Mouse (Mus musculus) layer of hippocampus, postnatal 14 days (tissue): Measurements from ENCODE around the gene Cdkn2aip. TPM values are rescaled to one million over a fixed set of nuclear protein-coding genes. Genes with fewer than 3 reads are reported as not detected.

ENCODE experiments used
- DNase-seq, 2 experiments: peaks; one replicate each; pipeline ENCODE4 v3.0.0; 2021 to 2022; ENCODE audit warnings: low spot score in 2 of 2, mixed read lengths in 1 of 2
- total RNA-seq, 2 experiments: library from RNA; stranded (reverse); gene quantifications; 2 replicates each; pipeline ENCODE4 v1.2.3; 2021

Gene Cdkn2aip
- total RNA-seq, 2 experiments from 2014 or later, result 12.8 to 13.6 TPM

GRCm38 (mm10) chr8:47660394-47660793 lies 53.3 kb downstream of the Cdkn2aip start:
- DNase-seq, result no peak

- DNase-seq, result no peak
Observed at GRCm38 (mm10) chr8:47659463-47659862, 54.3 kb downstream of the Cdkn2aip start.

Other genes starting within 250 kb of the Cdkn2aip start
- gene Trappc11, start 180.5 kb downstream of the Cdkn2aip start, total RNA-seq, result 10 to 100 TPM; 49.7 to 50.5 TPM
- gene Rwdd4a, start 180.3 kb downstream of the Cdkn2aip start, total RNA-seq, result 10 to 100 TPM; 28.8 to 31.3 TPM
- 10 to 100 TPM; 27.9 to 33.5 TPM for gene Ing2, start 38.4 kb downstream of the Cdkn2aip start, total RNA-seq
- not detected for gene Cldn24, start 108.2 kb upstream of the Cdkn2aip start, total RNA-seq
- gene Cldn22, start 110.5 kb upstream of the Cdkn2aip start, total RNA-seq, result 1 to 10 TPM; 2.1 to 2.5 TPM